Mouse (Mus musculus) lung, embryonic 14.5 days (tissue): ENCODE results near the gene Spef2. TPM values are rescaled to one million over a fixed set of nuclear protein-coding genes. Genes with fewer than 3 reads are reported as not detected.

Experiments used
- ATAC-seq: fragments of 200-750 bp; cut with Nextera tagmentation; 2 replicates; pipeline ENCODE4 v1.8.0; 2017; ENCODE audit warnings: mild to moderate bottlenecking, moderate TSS enrichment, moderate library complexity; ENCODE audit not compliant: insufficient read depth
- DNase-seq: peaks from one replicate; pipeline ENCODE4 v3.0.0-alpha.2; 2015
- H3K27ac ChIP-seq: fragments of 300-500 bp; sonication (generic); 2 replicates; pipeline ENCODE4 v1.5.1; 2014; ENCODE audit warnings: low read depth, mild to moderate bottlenecking, moderate library complexity
- H3K27me3 ChIP-seq: fragments of 300-500 bp; sonication (generic); 2 replicates; pipeline ENCODE4 v1.6.1; 2014; ENCODE audit warnings: low read length, control low read depth; ENCODE audit not compliant: insufficient read depth
- H3K36me3 ChIP-seq: fragments of 300-500 bp; sonication (generic); 2 replicates; pipeline ENCODE4 v1.6.1; 2014; ENCODE audit warnings: control low read depth; ENCODE audit not compliant: insufficient read depth
- H3K4me1 ChIP-seq: fragments of 300-500 bp; sonication (generic); 2 replicates; pipeline ENCODE4 v1.6.1; 2014; ENCODE audit warnings: antibody characterized with exemption, control low read depth; ENCODE audit not compliant: insufficient read depth
- H3K4me2 ChIP-seq: fragments of 300-500 bp; sonication (generic); 2 replicates; pipeline ENCODE4 v1.6.1; 2014; ENCODE audit warnings: mild to moderate bottlenecking
- H3K4me3 ChIP-seq: fragments of 300-500 bp; sonication (generic); 2 replicates; pipeline ENCODE4 v1.5.1; 2014; ENCODE audit warnings: low read depth, low read length
- H3K9ac ChIP-seq: fragments of 300-500 bp; sonication (generic); 2 replicates; pipeline ENCODE4 v1.6.1; 2014
- H3K9me3 ChIP-seq: fragments of 300-500 bp; sonication (generic); 2 replicates; pipeline ENCODE4 v1.6.1; 2016; ENCODE audit warnings: low read depth, low read length, control low read depth
- CTCF ChIP-seq: IDR thresholded peaks from 2 replicates; pipeline ENCODE4 v1.5.1; 2016; ENCODE audit warnings: antibody characterized with exemption, low read depth
- WGBS: fragments of 180-500 bp; shearing (Covaris S2); extraction: QIAGEN DNeasy Blood & Tissue Kit; methylation state at CpG from one replicate; pipeline ENCODE4 v1.1.7; 2014; 5-methylcytosine and 5-hydroxymethylcytosine counted together
- polyA plus RNA-seq: library from polyadenylated mRNA; unstranded; fragments of >200 nt; fragmentation: Nextera tagmentation; extraction: Ambion mirVana; gene quantifications from 2 replicates; pipeline ENCODE4 v1.2.1, GENCODE M21; 2014

Gene Spef2
- polyA plus RNA-seq, 1 experiment from 2014 or later: 0.09 TPM

DNA sequence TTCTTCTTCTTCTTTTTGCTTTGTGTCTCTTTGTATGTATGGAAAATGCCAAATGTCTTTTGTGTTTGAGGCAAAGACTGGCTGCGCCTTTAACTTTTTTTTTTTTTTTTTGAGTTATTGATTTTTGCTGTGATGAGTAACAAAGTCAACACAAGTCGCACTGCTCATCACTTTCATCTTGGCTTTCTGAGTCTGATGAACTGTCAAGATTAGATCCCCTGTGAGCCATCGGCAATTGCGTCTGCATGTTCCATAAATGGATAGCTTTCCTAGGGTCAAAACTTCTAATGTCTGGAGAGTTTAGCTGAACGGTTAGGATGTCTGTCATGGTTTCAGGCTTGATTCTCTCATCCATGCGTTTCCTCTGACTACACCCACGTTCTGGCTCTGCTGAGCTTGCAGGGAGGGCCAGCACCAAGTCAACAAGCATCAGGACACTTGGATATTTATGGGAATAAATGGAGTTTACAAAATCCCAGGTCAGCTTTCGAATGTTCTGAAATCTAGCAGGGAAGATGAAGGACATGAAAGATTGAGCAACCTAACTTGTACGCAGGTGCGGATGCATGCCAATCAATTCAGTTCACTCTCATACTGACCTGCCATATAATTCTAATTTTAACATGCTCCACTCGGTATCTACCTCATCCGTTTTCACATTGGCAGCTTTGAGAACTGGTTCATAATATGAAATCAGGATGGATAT, 149.1 kb downstream of the Spef2 start:
- DNase-seq: no peak
- H3K4me3 ChIP-seq: no peak overlapping the region
- ATAC-seq: no peak
- no peaks in the 10 kb centered on the region for H3K9me3 ChIP-seq
- no peak overlapping the region for H3K9ac ChIP-seq
- TF ChIP-seq CTCF: no peak
- H3K36me3 ChIP-seq: no peaks in the 10 kb centered on the region
- H3K4me1 ChIP-seq: no peaks in the 10 kb centered on the region
- WGBS: 80% methylated on average over 12 of the region's 12 CpGs
- no peak overlapping the region for H3K4me2 ChIP-seq
- no peak overlapping the region for H3K27ac ChIP-seq
- H3K27me3 ChIP-seq: no peaks in the 10 kb centered on the region

DNA sequence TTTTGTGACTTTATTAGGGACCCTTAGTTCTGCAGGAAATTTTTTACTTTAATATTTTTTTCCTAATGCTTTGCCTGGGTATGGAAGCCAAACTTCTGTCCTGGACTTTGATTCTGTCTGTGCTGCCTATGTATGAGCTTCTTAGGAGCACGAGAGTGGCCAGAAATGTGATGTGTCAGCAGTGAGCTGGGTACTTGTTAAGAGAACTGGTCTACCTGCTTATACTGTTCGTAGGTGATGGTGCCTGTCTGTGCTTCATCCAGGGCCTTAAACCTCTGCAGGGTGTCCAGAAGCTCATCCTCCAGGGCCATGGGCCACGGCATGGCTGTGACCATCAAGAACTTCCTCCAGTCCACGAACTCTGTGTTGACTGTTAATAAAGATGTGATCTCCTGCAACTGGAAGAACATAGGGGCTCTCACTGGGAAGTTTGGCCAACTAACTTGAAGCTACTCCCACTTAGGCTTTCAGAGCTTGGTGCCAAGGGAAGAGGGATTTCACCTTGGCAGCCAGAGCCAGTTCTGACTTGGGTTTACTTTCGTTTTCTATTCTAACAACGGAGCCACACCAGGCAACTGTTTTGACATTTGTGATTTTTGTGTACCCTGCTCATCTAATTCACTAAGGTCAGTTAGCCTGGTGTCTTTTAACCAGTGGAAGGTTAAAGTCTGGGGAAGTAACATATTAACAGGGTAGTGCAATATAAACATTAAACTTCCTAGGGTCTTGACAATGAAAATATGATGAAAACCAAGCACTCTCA, 152.2 kb downstream of the Spef2 start:
- ATAC-seq: no peak

DNA sequence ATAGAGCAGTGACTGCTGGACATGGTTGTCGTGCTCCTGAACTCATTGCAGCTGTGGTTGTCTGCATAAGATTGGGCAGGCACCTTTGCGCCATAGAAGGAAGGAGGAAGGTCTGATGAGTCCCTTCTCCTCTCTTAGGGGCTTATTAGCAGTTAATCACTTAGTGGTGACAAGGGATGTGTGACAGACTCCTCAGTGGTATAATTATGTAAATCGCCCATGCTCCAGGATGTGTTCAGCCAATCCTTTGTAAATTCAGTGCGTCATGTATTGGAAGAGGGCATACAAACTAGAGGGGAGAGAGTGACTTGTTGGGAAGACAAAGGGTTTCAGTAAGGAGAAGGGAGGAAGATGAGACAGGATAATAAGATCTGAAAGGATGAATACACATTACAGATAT, 158.7 kb downstream of the Spef2 start:
- no peaks in the 10 kb centered on the region for H3K9me3 ChIP-seq
- H3K4me1 ChIP-seq: no peaks in the 10 kb centered on the region
- no peak for TF ChIP-seq CTCF
- no peaks in the 10 kb centered on the region for H3K27me3 ChIP-seq
- no peak overlapping the region for H3K4me2 ChIP-seq
- DNase-seq: no peak
- 83% methylated on average over 4 of the region's 4 CpGs for WGBS
- no peak for ATAC-seq
- no peaks in the 10 kb centered on the region for H3K36me3 ChIP-seq
- H3K4me3 ChIP-seq: no peak overlapping the region
- H3K9ac ChIP-seq: no peak overlapping the region
- no peak overlapping the region for H3K27ac ChIP-seq

More for the DNA sequence above, 152.2 kb downstream of the Spef2 start:
- H3K9ac ChIP-seq: no peak overlapping the region
- H3K4me3 ChIP-seq: no peak overlapping the region
- no peaks in the 10 kb centered on the region for H3K4me1 ChIP-seq
- H3K9me3 ChIP-seq: no peaks in the 10 kb centered on the region
- no peak for DNase-seq
- TF ChIP-seq CTCF: no peak
- no peaks in the 10 kb centered on the region for H3K27me3 ChIP-seq
- no peak overlapping the region for H3K27ac ChIP-seq
- no peaks in the 10 kb centered on the region for H3K36me3 ChIP-seq
- WGBS: 81% methylated on average over 6 of the region's 6 CpGs
- H3K4me2 ChIP-seq: no peak overlapping the region

DNA sequence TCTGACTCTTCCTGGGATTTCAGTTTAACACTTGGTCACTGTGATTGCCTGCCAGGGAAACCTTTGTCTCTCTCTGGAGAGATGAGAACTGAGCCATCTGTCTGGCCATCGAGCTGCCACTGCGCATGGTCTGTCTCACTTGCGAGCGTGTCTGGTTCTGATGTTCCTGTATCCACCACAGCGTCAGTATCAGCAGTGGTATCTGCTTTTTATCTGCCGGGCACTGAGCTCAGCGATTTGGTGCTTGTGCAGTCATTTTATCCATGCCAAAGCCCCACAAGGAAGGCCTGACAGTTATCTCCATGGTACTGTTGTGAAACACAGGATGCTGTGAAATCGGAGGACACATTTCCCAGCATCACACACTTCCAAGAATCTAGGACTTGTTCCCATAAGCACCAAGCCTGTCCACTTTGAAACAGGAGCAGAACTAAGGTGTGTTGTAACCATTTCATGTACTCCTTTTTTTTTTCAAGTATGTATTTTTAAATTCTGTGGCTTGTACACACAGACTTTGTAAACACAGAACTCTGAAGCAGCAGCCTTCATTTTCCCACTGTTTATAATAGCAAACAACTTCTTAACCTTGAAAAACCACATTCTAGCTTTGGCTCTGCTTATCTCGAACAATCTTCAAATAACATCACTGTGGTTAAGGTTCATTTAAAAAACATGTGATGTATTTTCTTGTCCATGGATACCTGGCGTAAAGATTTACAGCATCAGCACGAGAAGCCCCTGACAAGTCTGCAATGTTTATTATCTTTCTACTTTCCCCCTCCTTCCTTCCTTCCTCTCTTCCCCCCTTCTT, 168.0 kb downstream of the Spef2 start:
- H3K9me3 ChIP-seq: no peaks in the 10 kb centered on the region
- no peak for DNase-seq
- no peaks in the 10 kb centered on the region for H3K36me3 ChIP-seq
- ATAC-seq: no peak
- H3K4me3 ChIP-seq: no peak overlapping the region
- H3K4me2 ChIP-seq: no peak overlapping the region
- H3K9ac ChIP-seq: no peak overlapping the region
- no peaks in the 10 kb centered on the region for H3K4me1 ChIP-seq
- no peak for TF ChIP-seq CTCF
- 54% methylated on average over 11 of the region's 11 CpGs for WGBS
- H3K27ac ChIP-seq: no peak overlapping the region
- H3K27me3 ChIP-seq: no peaks in the 10 kb centered on the region

DNA sequence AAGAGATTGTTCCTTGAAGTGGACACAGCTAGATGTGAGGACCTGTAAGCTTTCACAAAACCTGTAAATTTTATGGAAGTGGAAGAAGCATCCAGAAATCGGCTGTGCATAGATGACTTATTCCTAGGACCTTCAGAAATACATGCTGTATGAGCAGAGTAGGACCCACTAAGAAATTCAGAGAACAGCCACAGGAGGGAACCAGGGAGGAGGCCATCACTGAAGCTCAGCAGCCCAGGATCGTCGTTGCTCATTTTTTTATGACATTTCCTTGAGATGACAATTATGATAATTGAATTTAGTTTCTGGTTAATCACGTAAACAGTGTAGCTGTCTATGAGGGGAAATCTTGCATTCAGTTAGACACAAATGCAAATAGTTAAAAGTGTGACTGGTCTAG, 171.4 kb downstream of the Spef2 start:
- H3K9ac ChIP-seq: no peak overlapping the region
- no peak overlapping the region for H3K4me3 ChIP-seq
- WGBS: 76% methylated on average over 4 of the region's 4 CpGs
- H3K4me2 ChIP-seq: no peak overlapping the region
- H3K27me3 ChIP-seq: no peaks in the 10 kb centered on the region
- TF ChIP-seq CTCF: no peak
- DNase-seq (no peak), ATAC-seq (no peak)
- no peaks in the 10 kb centered on the region for H3K9me3 ChIP-seq
- no peaks in the 10 kb centered on the region for H3K36me3 ChIP-seq
- no peaks in the 10 kb centered on the region for H3K4me1 ChIP-seq
- no peak overlapping the region for H3K27ac ChIP-seq

DNA sequence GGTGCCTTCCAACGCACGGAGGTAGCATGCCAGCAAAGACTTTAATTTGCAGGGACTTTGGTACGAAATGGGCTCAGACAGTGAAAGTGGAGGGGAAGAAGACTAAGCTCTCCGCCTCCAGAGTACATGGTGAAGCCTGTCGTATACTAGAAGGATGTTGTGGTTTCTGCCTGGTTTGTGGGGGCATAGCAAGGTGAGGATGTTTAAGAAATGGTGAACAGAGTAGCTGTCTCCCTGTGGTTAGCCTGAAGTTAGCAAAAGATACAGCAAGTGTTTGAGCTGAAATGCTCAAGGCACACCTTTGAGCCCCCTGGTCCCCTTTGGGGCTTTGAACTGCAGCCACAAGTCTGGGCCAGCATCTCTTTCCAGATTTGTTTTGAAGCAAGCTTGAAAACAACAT, 173.9 kb downstream of the Spef2 start:
- Histone ChIP-seq H3K4me3 (no peak overlapping the region), H3K4me2 (no peak overlapping the region), H3K9ac (no peak overlapping the region), H3K27ac (no peak overlapping the region), H3K9me3 (no peaks in the 10 kb centered on the region), H3K36me3 (no peaks in the 10 kb centered on the region), H3K27me3 (no peaks in the 10 kb centered on the region), H3K4me1 (no peaks in the 10 kb centered on the region)
- ATAC-seq (no peak), DNase-seq (no peak)
- 80% methylated on average over 5 of the region's 5 CpGs for WGBS
- TF ChIP-seq CTCF: no peak

DNA sequence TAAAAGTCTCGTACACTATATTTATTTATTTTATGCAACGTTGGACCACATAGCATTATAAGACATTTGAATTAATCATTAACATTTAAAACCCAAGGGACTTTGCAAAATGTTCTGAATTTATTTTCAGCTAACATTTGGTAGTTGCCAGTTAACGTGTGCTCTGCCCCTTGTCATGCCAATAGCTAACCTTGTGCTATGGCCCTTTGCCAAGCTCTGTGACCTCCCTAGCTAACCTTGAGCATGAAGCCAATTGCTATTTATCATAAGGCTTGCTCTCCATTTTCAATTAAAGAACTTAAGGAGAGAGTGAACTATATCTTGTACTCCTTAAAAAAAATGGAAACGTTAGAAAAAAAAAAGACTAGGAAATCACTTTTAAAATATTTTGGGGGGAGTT, 175.3 kb downstream of the Spef2 start:
- Histone ChIP-seq H3K36me3 (no peaks in the 10 kb centered on the region), H3K9ac (no peak overlapping the region), H3K4me3 (no peak overlapping the region), H3K9me3 (no peaks in the 10 kb centered on the region), H3K4me2 (no peak overlapping the region), H3K27ac (no peak overlapping the region), H3K27me3 (no peaks in the 10 kb centered on the region), H3K4me1 (no peaks in the 10 kb centered on the region)
- 52% methylated on average over 4 of the region's 4 CpGs for WGBS
- no peak for ATAC-seq
- no peak for DNase-seq
- no peak for TF ChIP-seq CTCF
